Comparison of ENCODE assay signal across 8 mouse cellular contexts in genomic region chr12:82412291-82413032, GRCm38 (mm10).
DNase-seq lines count a peak whose midpoint lies in the region; ATAC-seq and TF ChIP-seq lines count a peak whose summit lies in the region.

No protein-coding gene starts in this region.

- H3K9ac ChIP-seq in hindbrain, embryonic 16.5 days (ENCODE audit: low read depth, low read length): no peak overlapping the region
- H3K9ac ChIP-seq in lung, embryonic 15.5 days: no peak overlapping the region

- peak; percentile 66 for ATAC-seq in hindbrain, embryonic 16.5 days
- peak; percentile 83 for ATAC-seq in lung, embryonic 15.5 days (ENCODE audit: borderline replicate concordance, extremely low read depth, low FRiP score, low TSS enrichment)

- WGBS in hindbrain, embryonic 16.5 days: 55% methylated on average over 3 of the region's 3 CpGs
- 23% methylated on average over 3 of the region's 3 CpGs for WGBS in lung, embryonic 15.5 days
- 91% methylated on average over 3 of the region's 3 CpGs for WGBS in thymus, adult 2 months

- no peak overlapping the region for H3K4me2 ChIP-seq in hindbrain, embryonic 16.5 days (ENCODE audit: low read length)
- H3K4me2 ChIP-seq in lung, embryonic 15.5 days: no peak overlapping the region

- peaks cover 7% of the 10 kb centered on the region for H3K36me3 ChIP-seq in hindbrain, embryonic 16.5 days (ENCODE audit: control insufficient read depth, insufficient read depth, low read length)
- peaks cover 7% of the 10 kb centered on the region; the same call in 1 of the 2 replicates for H3K36me3 ChIP-seq in lung, embryonic 15.5 days
- peaks cover 20% of the 10 kb centered on the region for H3K36me3 ChIP-seq in thymus, adult 2 months (ENCODE audit: control insufficient read depth, insufficient read depth, low read length)

- H3K27me3 ChIP-seq in hindbrain, embryonic 16.5 days (replicated peaks; ENCODE audit: control insufficient read depth, insufficient read depth, low read length): no peaks in the 10 kb centered on the region
- no peaks in the 10 kb centered on the region for H3K27me3 ChIP-seq in lung, embryonic 15.5 days
- no peaks in the 10 kb centered on the region for H3K27me3 ChIP-seq in thymus, adult 2 months (ENCODE audit: control insufficient read depth, insufficient read depth, low read length)

- TF ChIP-seq POLR2A in thymus, adult 2 months (IDR thresholded peaks at IDR 0.05; ENCODE audit: control insufficient read depth, extremely low read depth, insufficient read depth, low read length, poor library complexity): no peak

- H3K4me1 ChIP-seq in hindbrain, embryonic 16.5 days (ENCODE audit: control insufficient read depth, insufficient read depth, low read depth, low read length): no peaks in the 10 kb centered on the region; the same call in 1 of the 2 replicates
- peaks cover 32% of the 10 kb centered on the region for H3K4me1 ChIP-seq in lung, embryonic 15.5 days
- no peaks in the 10 kb centered on the region; the same call in 1 of the 2 replicates for H3K4me1 ChIP-seq in thymus, adult 2 months (replicated peaks; ENCODE audit: control insufficient read depth, insufficient read depth, low read length)

- H3K4me3 ChIP-seq in hindbrain, embryonic 16.5 days (ENCODE audit: low read length): no peak overlapping the region
- no peak overlapping the region for H3K4me3 ChIP-seq in lung, embryonic 15.5 days
- H3K4me3 ChIP-seq in thymus, adult 2 months (ENCODE audit: control insufficient read depth, insufficient read depth, low read length): no peak overlapping the region

- no peak for TF ChIP-seq CTCF in thymus, adult 2 months (IDR thresholded peaks at IDR 0.05; ENCODE audit: borderline replicate concordance, control insufficient read depth, extremely low read depth, insufficient read depth, low read length, poor library complexity)

- DNase-seq in cerebellum, postnatal 25 days: peak; percentile 44 to 51
- no peak for DNase-seq in cerebellum, adult 11 months
- DNase-seq in right cerebral cortex, adult 18-20 months: peak; percentile 74
- DNase-seq in right cerebral cortex, postnatal 14 days: no peak
- no peak for DNase-seq in ovary, adult 18-20 months (ENCODE audit: low spot score)
- no peak for DNase-seq in thymus, adult 2 months

- no peaks in the 10 kb centered on the region for H3K9me3 ChIP-seq in hindbrain, embryonic 16.5 days (ENCODE audit: control insufficient read depth, low read length)
- no peaks in the 10 kb centered on the region for H3K9me3 ChIP-seq in lung, embryonic 15.5 days

- peak overlapping the region; percentile 20; the same call in 1 of the 2 replicates for H3K27ac ChIP-seq in hindbrain, embryonic 16.5 days (ENCODE audit: low read depth, low read length)
- peak overlapping the region; percentile 93 for H3K27ac ChIP-seq in lung, embryonic 15.5 days
- no peak overlapping the region for H3K27ac ChIP-seq in thymus, adult 2 months (ENCODE audit: control insufficient read depth, insufficient read depth, low read length)

Comparison
In these comparisons a context has a peak if more than half of its experiments do, and no peak if none do; other contexts are left out.
1. DNase-seq: peak in cerebellum, postnatal 25 days (2 of 2) and right cerebral cortex, adult 18-20 months (single experiment); none in cerebellum, adult 11 months (single experiment), right cerebral cortex, postnatal 14 days (single experiment), ovary, adult 18-20 months (single experiment) and thymus, adult 2 months (single experiment).